Mouse (Mus musculus) liver, embryonic 15.5 days (tissue): ENCODE measurements around the gene Tmem102. TPM values are rescaled to one million over a fixed set of nuclear protein-coding genes. Genes with fewer than 3 reads are reported as not detected.

Experiments used
- ATAC-seq: fragments of 200-750 bp; cut with Nextera tagmentation; 2 replicates; pipeline ENCODE4 v1.8.0; 2017; ENCODE audit warnings: moderate number of reproducible peaks, mild to moderate bottlenecking, moderate library complexity; ENCODE audit not compliant: insufficient read depth
- H3K27ac ChIP-seq: fragments of 300-500 bp; sonication (generic); replicated peaks from 2 replicates; pipeline ENCODE4 v1.5.1; 2015; ENCODE audit warnings: mild to moderate bottlenecking, inconsistent platforms
- H3K27me3 ChIP-seq: fragments of 300-500 bp; sonication (generic); 2 replicates; pipeline ENCODE4 v1.6.1; 2015; ENCODE audit warnings: mild to moderate bottlenecking, inconsistent platforms
- H3K36me3 ChIP-seq: fragments of 300-500 bp; sonication (generic); replicated peaks from 2 replicates; pipeline ENCODE4 v1.6.1; 2015; ENCODE audit warnings: moderate library complexity, mild to moderate bottlenecking, inconsistent platforms
- H3K4me1 ChIP-seq: fragments of 300-500 bp; sonication (generic); replicated peaks from 2 replicates; pipeline ENCODE4 v1.6.1; 2015; ENCODE audit warnings: inconsistent platforms
- H3K4me2 ChIP-seq: fragments of 300-500 bp; sonication (generic); 2 replicates; pipeline ENCODE4 v1.6.1; 2015; ENCODE audit warnings: moderate library complexity, mild to moderate bottlenecking, inconsistent platforms
- H3K4me3 ChIP-seq: fragments of 300-500 bp; sonication (generic); replicated peaks from 2 replicates; pipeline ENCODE4 v1.5.1; 2015; ENCODE audit warnings: mild to moderate bottlenecking, inconsistent platforms
- H3K9ac ChIP-seq: fragments of 300-500 bp; sonication (generic); 2 replicates; pipeline ENCODE4 v1.6.1; 2015; ENCODE audit warnings: moderate library complexity, mild to moderate bottlenecking, inconsistent platforms
- H3K9me3 ChIP-seq: fragments of 300-500 bp; sonication (generic); replicated peaks from 2 replicates; pipeline ENCODE4 v1.6.1; 2016; ENCODE audit warnings: inconsistent platforms
- WGBS: fragments of 180-500 bp; shearing (Covaris S2); methylation state at CpG from one replicate; pipeline ENCODE4 v1.1.7; 2015; ENCODE audit warnings: mixed read lengths; ENCODE audit not compliant: insufficient replicate concordance; 5-methylcytosine and 5-hydroxymethylcytosine counted together
- polyA plus RNA-seq: library from polyadenylated mRNA; unstranded; fragments of >200 nt; fragmentation: Nextera tagmentation; extraction: Ambion mirVana; gene quantifications from 2 replicates; pipeline ENCODE4 v1.2.1, GENCODE M21; 2015

Tmem102 gene
- polyA plus RNA-seq, 1 experiment from 2014 or later: 0.69 TPM

- Histone ChIP-seq H3K9ac (peak within 1 kb of the TSS; percentile 49), H3K4me3 (peak within 1 kb of the TSS; percentile 54), H3K4me2 (peak within 1 kb of the TSS; percentile 78), H3K27me3 (peaks cover 100% of the 10 kb centered on the region), H3K9me3 (no peaks in the 10 kb centered on the region), H3K27ac (no peak within 1 kb of the TSS), H3K4me1 (peaks cover 49% of the 10 kb centered on the region), H3K36me3 (no peaks in the 10 kb centered on the region)
- no peak for ATAC-seq
- WGBS: 3% methylated on average over 33 of the region's 33 CpGs
Measured at GRCm38 (mm10) chr11:69801379-69801977, 3.9 kb downstream of the Tmem102 start, which contains the start of gene Fgf11. Gene Fgf11 (minus strand): TSS chr11:69801857.

GRCm38 (mm10) chr11:69800392-69801197, 4.8 kb downstream of the Tmem102 start:
- no peak overlapping the region for H3K27ac ChIP-seq
- H3K36me3 ChIP-seq: no peaks in the 10 kb centered on the region
- H3K9me3 ChIP-seq: no peaks in the 10 kb centered on the region
- no peak overlapping the region for H3K9ac ChIP-seq
- no peak for ATAC-seq
- peaks cover 100% of the 10 kb centered on the region for H3K27me3 ChIP-seq
- WGBS: under 1% methylated on average over 36 of the region's 36 CpGs
- peak overlapping the region; percentile 51 for H3K4me2 ChIP-seq
- peaks cover 54% of the 10 kb centered on the region for H3K4me1 ChIP-seq
- peak overlapping the region; percentile 27 for H3K4me3 ChIP-seq

GRCm38 (mm10) chr11:69800138-69800391, 5.4 kb downstream of the Tmem102 start:
- Histone ChIP-seq H3K4me1 (peaks cover 60% of the 10 kb centered on the region), H3K4me3 (peak overlapping the region; percentile 27; the same call in 1 of the 2 replicates), H3K27me3 (peaks cover 97% of the 10 kb centered on the region), H3K9me3 (no peaks in the 10 kb centered on the region), H3K27ac (no peak overlapping the region), H3K4me2 (peak overlapping the region; percentile 51), H3K36me3 (no peaks in the 10 kb centered on the region), H3K9ac (no peak overlapping the region)
- no peak for ATAC-seq
- under 1% methylated on average over 11 of the region's 11 CpGs for WGBS

GRCm38 (mm10) chr11:69799394-69800137, 5.9 kb downstream of the Tmem102 start:
- no peaks in the 10 kb centered on the region for H3K9me3 ChIP-seq
- WGBS: 34% methylated on average over 12 of the region's 12 CpGs
- no peak overlapping the region for H3K4me3 ChIP-seq
- no peak overlapping the region for H3K9ac ChIP-seq
- ATAC-seq: no peak
- peaks cover 59% of the 10 kb centered on the region for H3K4me1 ChIP-seq
- peaks cover 92% of the 10 kb centered on the region for H3K27me3 ChIP-seq
- no peaks in the 10 kb centered on the region for H3K36me3 ChIP-seq
- H3K27ac ChIP-seq: no peak overlapping the region
- H3K4me2 ChIP-seq: peak overlapping the region; percentile 51; the same call in 1 of the 2 replicates

- Histone ChIP-seq H3K9me3 (no peaks in the 10 kb centered on the region), H3K4me1 (peaks cover 42% of the 10 kb centered on the region), H3K27me3 (peaks cover 90% of the 10 kb centered on the region), H3K9ac (no peak overlapping the region), H3K27ac (no peak overlapping the region), H3K4me2 (no peak overlapping the region), H3K4me3 (no peak overlapping the region), H3K36me3 (no peaks in the 10 kb centered on the region)
- 72% methylated on average over 7 of the region's 7 CpGs for WGBS
- ATAC-seq: no peak
Measured at GRCm38 (mm10) chr11:69797924-69798323, 7.5 kb downstream of the Tmem102 start.

GRCm38 (mm10) chr11:69795983-69796435, 9.4 kb downstream of the Tmem102 start:
- no peaks in the 10 kb centered on the region for H3K9me3 ChIP-seq
- no peaks in the 10 kb centered on the region for H3K36me3 ChIP-seq
- peak overlapping the region; percentile 58 for H3K4me3 ChIP-seq
- peaks cover 85% of the 10 kb centered on the region for H3K27me3 ChIP-seq
- no peak overlapping the region; the same call in 1 of the 2 replicates for H3K27ac ChIP-seq
- WGBS: 4% methylated on average over 13 of the region's 13 CpGs
- peak overlapping the region; percentile 94 for H3K4me2 ChIP-seq
- peaks cover 25% of the 10 kb centered on the region for H3K4me1 ChIP-seq
- peak overlapping the region; percentile 54 for H3K9ac ChIP-seq
- no peak for ATAC-seq

- Histone ChIP-seq H3K9me3 (no peaks in the 10 kb centered on the region), H3K27ac (peak within 1 kb of the TSS; percentile 35), H3K4me1 (peaks cover 19% of the 10 kb centered on the region), H3K4me2 (peak within 1 kb of the TSS; percentile 94), H3K9ac (peak within 1 kb of the TSS; percentile 54), H3K36me3 (no peaks in the 10 kb centered on the region), H3K27me3 (peaks cover 79% of the 10 kb centered on the region), H3K4me3 (peak within 1 kb of the TSS; percentile 58)
- ATAC-seq: peak; percentile 99
- under 1% methylated on average over 52 of the region's 52 CpGs for WGBS
Measured at GRCm38 (mm10) chr11:69795168-69795982, 10.0 kb downstream of the Tmem102 start, which contains the start of gene Chrnb1. Gene Chrnb1 (minus strand): TSS chr11:69795943.

GRCm38 (mm10) chr11:69793429-69793828, 12.0 kb downstream of the Tmem102 start:
- Histone ChIP-seq H3K4me3 (no peak overlapping the region), H3K4me2 (no peak overlapping the region), H3K27ac (no peak overlapping the region), H3K36me3 (no peaks in the 10 kb centered on the region), H3K27me3 (peaks cover 70% of the 10 kb centered on the region), H3K9me3 (no peaks in the 10 kb centered on the region), H3K4me1 (peaks cover 14% of the 10 kb centered on the region), H3K9ac (no peak overlapping the region)
- WGBS: 36% methylated on average over 5 of the region's 5 CpGs
- ATAC-seq: no peak

- H3K27ac ChIP-seq: no peak overlapping the region
- peaks cover 54% of the 10 kb centered on the region for H3K27me3 ChIP-seq
- H3K4me1 ChIP-seq: peaks cover 17% of the 10 kb centered on the region
- H3K4me3 ChIP-seq: no peak overlapping the region
- H3K4me2 ChIP-seq: no peak overlapping the region
- 52% methylated on average over 5 of the region's 5 CpGs for WGBS
- no peaks in the 10 kb centered on the region for H3K36me3 ChIP-seq
- H3K9ac ChIP-seq: no peak overlapping the region
- H3K9me3 ChIP-seq: no peaks in the 10 kb centered on the region
- no peak for ATAC-seq
Measured at GRCm38 (mm10) chr11:69791420-69791819, 14.0 kb downstream of the Tmem102 start.

GRCm38 (mm10) chr11:69789431-69789830, 16.0 kb downstream of the Tmem102 start:
- H3K4me2 ChIP-seq: no peak overlapping the region
- H3K9ac ChIP-seq: no peak overlapping the region
- H3K27me3 ChIP-seq: peaks cover 43% of the 10 kb centered on the region
- no peaks in the 10 kb centered on the region for H3K9me3 ChIP-seq
- no peak overlapping the region for H3K27ac ChIP-seq
- H3K4me3 ChIP-seq: no peak overlapping the region
- H3K4me1 ChIP-seq: peaks cover 12% of the 10 kb centered on the region
- H3K36me3 ChIP-seq: no peaks in the 10 kb centered on the region
- 0 out of 2 replicates have a peak, but pooled peaks have one; percentile 10 for ATAC-seq
- WGBS: 51% methylated on average over 5 of the region's 5 CpGs
